Mouse (Mus musculus) erythroblast, embryonic 14.5 days (primary cell): ENCODE data around the gene Lins1. TPM values are rescaled to one million over a fixed set of nuclear protein-coding genes. Genes with fewer than 3 reads are reported as not detected.

Experiments used
- H3K27me3 ChIP-seq: 2 replicates; pipeline ENCODE4 v1.6.1; 2012; ENCODE audit warnings: inconsistent platforms; ENCODE audit not compliant: control insufficient read depth
- H3K36me3 ChIP-seq: 2 replicates; pipeline ENCODE4 v1.6.1; 2012; ENCODE audit warnings: mild to moderate bottlenecking, inconsistent platforms; ENCODE audit not compliant: control insufficient read depth
- H3K4me1 ChIP-seq: 2 replicates; pipeline ENCODE4 v1.6.1; 2012; ENCODE audit warnings: inconsistent platforms; ENCODE audit not compliant: control insufficient read depth
- H3K4me3 ChIP-seq: replicated peaks from 2 replicates; pipeline ENCODE3; 2012; ENCODE audit warnings: moderate library complexity, mild to moderate bottlenecking, inconsistent platforms
- H3K9me3 ChIP-seq: 2 replicates; pipeline ENCODE4 v1.6.1; 2012; ENCODE audit warnings: low read length, inconsistent platforms, mixed read lengths; ENCODE audit not compliant: control insufficient read depth
- GATA1 ChIP-seq: IDR thresholded peaks from 2 replicates; pipeline ENCODE4 v1.6.1; 2012; ENCODE audit warnings: low read length, inconsistent platforms, mixed read lengths
- TAL1 ChIP-seq: IDR thresholded peaks from 3 replicates; pipeline ENCODE4 v1.6.1; 2012; ENCODE audit warnings: low read length, inconsistent platforms, mixed read lengths
- polyA plus RNA-seq: library from polyadenylated mRNA; stranded (reverse); fragments of >175 nt; gene quantifications from 2 replicates; pipeline ENCODE4 v1.2.3, GENCODE M21; 2012

Lins1 gene
- polyA plus RNA-seq, 1 experiment, result 0.05 TPM

DNA sequence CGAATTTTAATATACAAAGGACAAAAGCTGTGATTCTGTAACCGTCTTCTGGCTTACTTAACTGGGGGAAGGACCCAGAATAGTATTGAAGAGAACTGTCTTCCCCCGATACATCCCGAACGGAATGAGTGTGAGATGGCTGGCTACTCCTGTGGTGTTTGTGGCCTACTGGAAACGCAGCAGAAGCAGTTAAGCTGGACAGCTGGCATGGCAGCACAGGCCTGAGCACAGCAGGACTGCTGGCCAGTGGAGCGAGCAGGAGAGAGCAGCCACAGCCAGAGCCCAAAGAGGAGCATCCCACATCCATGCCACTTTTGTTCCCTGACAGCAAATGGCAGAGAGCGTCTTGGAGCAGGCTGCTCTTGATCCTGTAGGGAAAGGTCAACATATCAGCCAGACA lies 51.7 kb downstream of the Lins1 start:
- Histone ChIP-seq H3K9me3 (no peaks in the 10 kb centered on the region), H3K4me3 (no peak overlapping the region), H3K36me3 (no peaks in the 10 kb centered on the region), H3K4me1 (no peaks in the 10 kb centered on the region), H3K27me3 (no peaks in the 10 kb centered on the region)
- TF ChIP-seq TAL1, result no peak
- no peak for TF ChIP-seq GATA1

DNA sequence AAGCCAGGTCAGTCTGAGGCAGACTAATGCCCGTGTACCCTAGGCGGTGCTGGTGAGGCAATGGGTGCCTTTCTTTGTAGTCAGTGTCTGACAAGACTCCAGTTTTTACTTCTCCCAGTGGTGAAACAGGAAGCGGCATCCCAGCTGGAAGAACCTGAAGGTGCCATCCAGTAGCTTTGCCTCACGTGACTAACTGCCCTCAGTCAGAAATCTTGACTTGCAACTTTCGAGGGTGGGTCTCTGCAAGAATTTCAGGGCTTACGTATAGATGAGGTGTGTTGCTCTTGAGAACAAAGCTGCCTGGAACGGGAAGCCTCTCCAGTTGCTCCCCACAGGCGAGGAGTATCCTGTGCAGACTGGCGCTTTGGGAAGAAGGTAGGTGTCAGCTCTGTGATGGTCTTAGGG lies 53.7 kb downstream of the Lins1 start, which contains the start of gene Cers3:
Gene Cers3 (plus strand): TSS at position 128 of the 405 bp plus-strand sequence.
- H3K36me3 ChIP-seq, result no peaks in the 10 kb centered on the region
- TF ChIP-seq TAL1, result no peak
- no peak for TF ChIP-seq GATA1
- H3K4me3 ChIP-seq, result no peak within 1 kb of the TSS
- no peaks in the 10 kb centered on the region for H3K27me3 ChIP-seq
- H3K9me3 ChIP-seq, result no peaks in the 10 kb centered on the region
- no peaks in the 10 kb centered on the region for H3K4me1 ChIP-seq

DNA sequence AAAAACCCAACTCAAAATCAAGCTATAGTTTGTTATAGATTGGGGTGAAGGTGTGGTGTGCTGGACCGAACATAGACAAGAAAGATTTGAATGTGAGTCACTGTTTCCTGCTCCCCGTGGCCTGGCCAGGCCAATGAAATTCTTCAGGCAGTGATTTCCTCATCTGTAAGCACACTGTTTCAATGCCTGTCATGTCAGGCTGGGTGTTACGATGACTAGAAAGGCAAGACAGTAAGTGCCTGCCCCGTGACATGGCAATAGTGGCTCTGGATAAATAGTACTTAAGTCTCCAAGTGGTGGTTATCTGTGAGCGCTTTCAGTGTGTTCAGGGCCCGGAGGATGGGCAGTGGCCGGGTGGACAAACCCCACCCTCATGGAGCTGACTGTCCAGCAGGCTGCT lies 57.3 kb downstream of the Lins1 start:
- no peak for TF ChIP-seq TAL1
- no peak for TF ChIP-seq GATA1
- no peaks in the 10 kb centered on the region for H3K36me3 ChIP-seq
- no peaks in the 10 kb centered on the region for H3K4me1 ChIP-seq
- no peak overlapping the region for H3K4me3 ChIP-seq
- H3K9me3 ChIP-seq, result no peaks in the 10 kb centered on the region
- H3K27me3 ChIP-seq, result no peaks in the 10 kb centered on the region

DNA sequence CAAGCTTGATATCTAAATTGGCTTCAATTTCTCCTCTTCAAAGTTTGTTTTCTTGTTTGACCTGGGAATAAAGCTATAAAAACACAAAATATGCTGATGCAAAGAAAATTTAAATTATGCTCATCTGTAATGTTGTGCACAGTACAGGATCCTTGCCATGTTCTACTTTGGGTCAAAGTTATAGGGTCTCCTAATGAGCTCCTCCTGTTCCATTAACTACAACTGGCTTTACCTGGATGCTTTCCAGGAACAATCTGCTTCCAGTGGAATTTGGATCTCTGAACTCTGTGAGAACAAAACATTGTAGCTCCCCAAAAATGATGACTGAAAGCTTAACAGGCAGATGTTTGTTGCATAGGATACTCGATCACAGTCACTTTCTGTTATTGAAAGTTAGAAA lies 60.3 kb downstream of the Lins1 start:
- Histone ChIP-seq H3K27me3 (no peaks in the 10 kb centered on the region), H3K4me1 (no peaks in the 10 kb centered on the region), H3K4me3 (no peak overlapping the region), H3K36me3 (no peaks in the 10 kb centered on the region), H3K9me3 (no peaks in the 10 kb centered on the region)
- TF ChIP-seq GATA1, result no peak
- TF ChIP-seq TAL1, result no peak

DNA sequence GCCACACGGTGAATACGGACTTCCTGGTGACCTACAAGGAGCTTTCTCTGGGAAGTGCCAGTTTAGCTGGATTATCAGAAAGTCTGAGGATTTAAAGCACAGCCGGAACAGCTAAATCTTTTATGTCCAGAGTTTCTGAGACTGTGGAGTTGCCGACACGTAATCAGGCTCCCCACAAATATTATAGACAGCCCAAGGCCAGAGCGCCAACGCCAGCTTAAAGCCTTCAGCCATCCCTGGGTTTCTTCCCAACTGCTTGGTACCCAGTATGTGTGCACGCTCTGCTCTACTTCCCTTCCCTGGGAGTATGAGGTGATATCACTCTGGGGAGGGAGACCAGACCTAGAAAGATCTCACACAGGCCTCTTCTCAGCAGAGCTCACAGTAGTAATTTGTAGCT lies 64.1 kb downstream of the Lins1 start:
- no peaks in the 10 kb centered on the region for H3K9me3 ChIP-seq
- TF ChIP-seq GATA1 (no peak), TAL1 (no peak)

DNA sequence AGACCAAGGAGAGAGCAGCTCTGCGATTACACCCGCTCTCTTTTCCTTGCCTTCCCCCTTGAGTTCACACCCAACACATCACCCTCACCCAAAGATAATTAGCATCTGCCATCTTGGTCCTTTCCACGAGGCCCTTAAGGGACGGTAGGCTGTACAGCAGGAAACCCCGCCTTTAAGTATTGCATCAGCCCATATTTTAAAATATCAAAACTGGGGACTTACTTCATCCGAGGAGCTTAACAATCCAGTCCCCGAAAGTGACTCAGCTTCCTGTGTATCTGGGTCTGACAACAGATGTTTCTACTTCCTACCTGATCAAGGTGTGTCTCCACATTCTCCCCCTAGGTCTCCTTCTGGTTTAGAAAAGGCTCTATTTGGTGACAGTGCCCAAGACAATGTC lies 65.9 kb downstream of the Lins1 start:
- H3K4me1 ChIP-seq, result no peaks in the 10 kb centered on the region
- no peaks in the 10 kb centered on the region for H3K9me3 ChIP-seq
- H3K36me3 ChIP-seq, result no peaks in the 10 kb centered on the region
- H3K27me3 ChIP-seq, result no peaks in the 10 kb centered on the region
- no peak overlapping the region for H3K4me3 ChIP-seq
- TF ChIP-seq TAL1 (no peak), GATA1 (no peak)

More for the DNA sequence above, 64.1 kb downstream of the Lins1 start:
- H3K4me1 ChIP-seq, result no peaks in the 10 kb centered on the region
- no peaks in the 10 kb centered on the region for H3K27me3 ChIP-seq
- H3K36me3 ChIP-seq, result no peaks in the 10 kb centered on the region
- H3K4me3 ChIP-seq, result no peak overlapping the region

Other genes with a start within 250 kb of the Lins1 start
- 0.30 and 1.0 TPM in 2 replicates for gene Asb7, start 293 bp upstream of the Lins1 start, polyA plus RNA-seq
- not detected in 2 replicates for gene Cers3, start 53.6 kb downstream of the Lins1 start, polyA plus RNA-seq
- gene Adamts17, start 149.8 kb downstream of the Lins1 start, polyA plus RNA-seq, result 0.02 TPM in 1 of 2 replicates, not detected in the other